Mouse (Mus musculus) monocyte, adult 5-6 weeks (primary cell): ENCODE results near the gene Agap3. TPM values are rescaled to one million over a fixed set of nuclear protein-coding genes. Genes with fewer than 3 reads are reported as not detected.

ENCODE experiments used
- ATAC-seq: fragments of 153-309, 156-312 bp; replicated peaks from 2 replicates; pipeline ENCODE4 v1.8.0; 2017; ENCODE audit warnings: mild to moderate bottlenecking; ENCODE audit not compliant: low TSS enrichment, insufficient number of reproducible peaks, severe bottlenecking, poor library complexity, low FRiP score
- total RNA-seq: library from RNA; stranded (forward); fragments of 200-1000, 200-491, 200-594 nt; gene quantifications from 3 replicates; pipeline ENCODE4 v1.2.3, GENCODE M21; 2017

Gene Agap3
- total RNA-seq, 1 experiment from 2014 or later = 41.8 TPM

DNA sequence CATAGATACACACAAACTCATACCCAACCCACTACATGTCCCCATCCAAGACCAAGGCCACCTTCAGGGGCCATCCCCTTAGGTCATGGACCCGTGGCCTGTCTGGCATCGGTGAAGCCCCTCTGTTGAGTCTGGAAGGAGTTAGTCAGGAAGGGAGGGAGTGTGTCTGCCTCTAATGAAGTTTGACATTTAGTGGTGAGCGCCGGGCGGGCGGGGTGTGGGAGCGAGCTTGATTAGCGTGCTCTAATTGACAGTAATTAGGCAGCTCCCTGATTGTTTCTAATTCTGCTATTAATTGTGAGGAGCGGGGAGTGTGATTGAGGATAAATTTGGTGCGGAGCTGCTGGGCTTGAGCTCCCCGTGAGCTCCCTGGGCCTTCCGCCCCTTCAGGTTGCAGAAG lies 45.5 kb downstream of the Agap3 start:
- ATAC-seq = no peak

DNA sequence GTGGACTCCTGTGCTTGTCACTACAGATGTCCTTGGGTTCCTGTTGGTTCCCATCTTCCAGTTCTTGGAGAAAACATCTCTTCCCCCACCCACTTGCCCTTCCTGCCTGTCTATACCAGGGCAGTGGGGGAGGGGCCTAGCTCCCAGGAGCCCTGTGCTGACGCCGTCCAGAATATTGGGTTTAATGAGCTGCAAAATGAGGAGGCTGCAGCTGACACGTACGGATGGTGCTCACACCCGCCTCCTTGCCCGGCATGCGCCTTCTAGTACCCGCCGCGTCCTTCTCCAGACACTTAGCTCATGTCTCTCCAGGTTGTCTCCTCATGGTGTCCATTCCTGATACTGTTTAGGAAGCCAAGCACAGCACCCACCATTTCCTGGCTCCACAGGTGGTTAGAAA lies 47.1 kb downstream of the Agap3 start:
- no peak for ATAC-seq

DNA sequence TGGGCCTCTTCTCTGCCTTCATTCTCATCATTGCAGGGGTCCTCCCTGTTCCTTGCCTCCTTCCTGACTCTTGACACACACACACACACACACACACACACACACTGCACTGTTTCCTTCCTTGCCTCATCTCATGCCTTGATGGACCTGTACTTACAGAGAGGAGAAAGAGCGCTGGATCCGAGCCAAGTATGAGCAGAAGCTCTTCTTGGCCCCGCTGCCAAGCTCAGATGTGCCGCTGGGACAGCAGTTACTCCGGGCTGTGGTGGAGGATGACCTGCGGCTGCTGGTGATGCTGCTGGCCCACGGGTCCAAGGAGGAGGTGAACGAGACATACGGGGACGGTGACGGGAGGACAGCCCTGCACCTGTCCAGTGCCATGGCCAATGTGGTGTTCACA lies 48.9 kb downstream of the Agap3 start:
- ATAC-seq = no peak

DNA sequence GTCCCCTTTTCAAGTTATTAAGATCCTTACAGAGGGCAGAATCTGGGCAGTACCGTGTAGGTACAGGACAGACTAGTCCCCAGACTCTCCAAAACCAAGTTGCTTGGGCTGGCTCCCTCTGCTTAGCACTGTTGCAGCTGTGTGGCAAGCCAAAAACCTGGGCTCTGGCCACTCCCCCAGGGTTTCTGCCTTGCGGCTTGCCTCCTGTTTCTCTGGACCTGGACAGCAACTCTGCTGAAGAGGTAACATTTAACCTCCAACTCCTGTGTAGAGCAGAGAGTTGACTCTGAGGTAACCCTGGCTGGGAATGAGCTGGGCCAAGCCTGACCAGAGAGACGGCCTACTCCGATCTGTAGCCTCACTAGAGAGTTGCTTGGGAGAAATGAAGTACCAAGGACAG lies 50.8 kb downstream of the Agap3 start:
- no peak for ATAC-seq

DNA sequence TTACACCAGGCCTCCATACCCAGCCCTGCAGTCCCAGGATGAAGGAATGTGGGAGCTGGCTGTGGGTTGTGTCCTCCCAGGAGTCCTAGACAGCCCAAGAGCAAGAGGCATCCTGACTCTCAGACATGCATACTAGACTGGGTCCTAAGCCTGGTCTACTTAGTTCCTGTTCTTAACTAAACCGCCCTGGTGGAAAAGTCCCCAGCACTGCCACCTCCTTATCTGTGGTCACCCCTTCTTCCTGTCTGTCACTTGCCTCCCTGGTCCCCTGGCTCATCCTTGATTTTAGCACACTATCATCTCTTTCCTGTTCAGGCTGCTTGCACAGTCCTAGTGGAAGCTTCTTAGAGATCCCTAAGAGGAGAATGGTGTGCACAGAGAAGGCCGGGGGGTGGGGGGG lies 53.5 kb downstream of the Agap3 start:
- no peak; the same call in 1 of the 2 replicates for ATAC-seq

DNA sequence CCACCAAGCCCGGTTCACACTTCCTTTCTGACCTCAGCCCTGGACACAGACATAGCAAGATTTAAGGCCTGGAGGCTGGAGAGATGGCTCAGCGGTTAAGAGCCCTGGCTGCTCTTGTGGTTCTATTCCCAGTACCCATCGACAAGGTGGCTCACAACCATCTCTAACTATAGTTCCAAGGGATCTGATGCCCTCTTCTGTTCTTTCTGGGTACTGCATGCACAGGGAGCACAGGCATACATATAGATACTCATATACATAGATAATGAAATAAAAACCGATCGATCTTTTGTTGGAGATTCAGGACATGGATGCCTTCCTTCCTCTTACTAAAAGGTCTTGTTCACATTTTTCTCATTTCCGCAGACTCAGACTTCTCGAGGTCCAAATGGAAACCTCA lies 56.4 kb downstream of the Agap3 start:
- ATAC-seq = no peak

DNA sequence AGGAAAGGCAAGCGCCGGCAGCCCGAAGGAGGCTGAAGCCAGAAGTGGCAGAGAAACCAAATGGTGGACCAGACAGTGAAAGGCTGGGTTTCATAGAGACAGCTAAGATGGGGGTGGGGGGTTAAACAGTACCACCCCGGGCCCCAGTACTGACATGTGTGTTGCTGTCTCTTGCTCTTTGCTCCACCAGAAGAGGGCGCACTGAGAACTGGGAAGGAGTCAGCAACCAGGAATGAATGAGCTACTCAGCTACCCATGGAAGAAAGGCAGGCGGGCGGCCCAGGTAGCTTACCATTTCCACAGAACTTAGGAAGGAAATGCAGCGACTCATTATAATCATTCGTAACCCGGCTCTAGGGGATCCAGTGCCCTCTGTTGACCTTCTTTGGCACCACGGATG lies 58.7 kb downstream of the Agap3 start:
- no peak for ATAC-seq

DNA sequence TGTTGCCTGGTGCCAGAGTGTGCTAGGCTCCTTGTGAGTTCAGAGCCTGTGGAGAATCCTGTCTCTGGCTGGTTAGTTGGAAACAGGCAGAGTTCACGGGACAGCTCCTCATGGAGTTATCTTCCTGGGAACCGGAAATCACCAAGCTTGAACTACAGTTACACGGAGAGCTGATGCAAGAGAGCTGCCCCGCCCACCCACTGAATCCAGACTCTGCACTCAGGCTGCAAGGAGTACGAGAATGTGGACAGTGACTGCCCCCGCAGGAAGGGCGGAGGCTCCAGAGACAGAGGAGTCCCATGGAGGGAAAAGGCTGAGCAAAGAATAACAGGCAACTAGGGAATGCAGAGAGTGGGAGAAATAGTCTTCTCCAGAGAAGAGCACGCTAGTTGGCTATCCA lies 60.3 kb downstream of the Agap3 start:
- no peak for ATAC-seq

DNA sequence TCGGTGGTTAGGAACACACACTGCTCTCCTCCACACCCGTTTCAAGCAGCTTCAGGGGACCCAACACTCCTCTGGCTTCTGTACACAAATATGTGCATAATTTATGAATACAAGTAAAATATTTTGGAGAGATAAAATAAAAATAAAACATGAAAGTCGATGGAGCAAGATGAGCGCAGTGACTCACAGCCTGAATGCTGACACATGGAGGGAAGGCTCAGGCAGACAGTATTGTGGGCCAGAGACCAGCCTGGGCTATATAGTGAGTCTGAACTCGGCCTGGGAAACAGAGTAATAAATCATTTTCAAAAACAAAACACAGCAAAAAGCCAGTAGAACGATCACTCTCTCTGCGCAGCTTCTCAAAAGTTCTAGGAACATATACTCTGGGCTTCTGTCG lies 69.4 kb downstream of the Agap3 start:
- no peak for ATAC-seq

DNA sequence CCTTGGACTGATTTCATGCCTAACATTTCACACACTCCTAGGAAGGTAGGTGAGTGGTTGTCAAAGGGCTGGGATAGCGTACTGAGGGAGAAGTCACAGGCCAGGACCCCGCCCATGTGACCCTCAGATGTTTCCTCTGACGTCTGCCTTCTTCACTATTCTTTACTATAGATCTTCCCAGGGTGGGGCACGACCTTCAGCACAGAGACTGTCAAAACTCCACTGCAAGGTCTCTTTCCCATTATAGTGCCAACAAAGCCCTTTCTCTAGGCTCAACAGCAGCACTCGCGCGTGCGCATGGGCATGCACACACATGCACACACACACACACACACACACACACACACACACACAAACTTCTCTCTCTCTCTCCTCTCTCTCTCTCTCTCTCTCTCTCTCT lies 71.8 kb downstream of the Agap3 start:
- no peak for ATAC-seq

DNA sequence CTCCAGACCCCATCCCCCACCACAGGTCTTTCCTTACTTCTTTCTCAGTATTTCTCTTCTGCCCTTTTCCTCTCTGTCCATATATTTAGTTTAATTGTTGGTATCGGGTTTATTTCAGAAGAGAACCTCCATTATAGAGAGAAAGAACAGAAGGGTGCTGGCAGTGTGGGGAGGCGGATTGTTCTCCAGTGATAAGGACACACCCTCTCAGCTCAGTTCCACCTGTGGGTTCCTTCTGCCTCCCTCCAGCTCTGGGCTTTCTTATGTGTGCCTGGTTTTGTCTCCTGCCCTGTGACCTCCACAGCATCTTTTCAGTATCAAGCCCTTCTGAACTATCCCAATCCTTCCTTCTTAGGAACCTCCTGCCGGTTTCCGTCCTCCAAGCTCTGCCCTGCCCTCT lies 72.5 kb downstream of the Agap3 start:
- no peak for ATAC-seq

DNA sequence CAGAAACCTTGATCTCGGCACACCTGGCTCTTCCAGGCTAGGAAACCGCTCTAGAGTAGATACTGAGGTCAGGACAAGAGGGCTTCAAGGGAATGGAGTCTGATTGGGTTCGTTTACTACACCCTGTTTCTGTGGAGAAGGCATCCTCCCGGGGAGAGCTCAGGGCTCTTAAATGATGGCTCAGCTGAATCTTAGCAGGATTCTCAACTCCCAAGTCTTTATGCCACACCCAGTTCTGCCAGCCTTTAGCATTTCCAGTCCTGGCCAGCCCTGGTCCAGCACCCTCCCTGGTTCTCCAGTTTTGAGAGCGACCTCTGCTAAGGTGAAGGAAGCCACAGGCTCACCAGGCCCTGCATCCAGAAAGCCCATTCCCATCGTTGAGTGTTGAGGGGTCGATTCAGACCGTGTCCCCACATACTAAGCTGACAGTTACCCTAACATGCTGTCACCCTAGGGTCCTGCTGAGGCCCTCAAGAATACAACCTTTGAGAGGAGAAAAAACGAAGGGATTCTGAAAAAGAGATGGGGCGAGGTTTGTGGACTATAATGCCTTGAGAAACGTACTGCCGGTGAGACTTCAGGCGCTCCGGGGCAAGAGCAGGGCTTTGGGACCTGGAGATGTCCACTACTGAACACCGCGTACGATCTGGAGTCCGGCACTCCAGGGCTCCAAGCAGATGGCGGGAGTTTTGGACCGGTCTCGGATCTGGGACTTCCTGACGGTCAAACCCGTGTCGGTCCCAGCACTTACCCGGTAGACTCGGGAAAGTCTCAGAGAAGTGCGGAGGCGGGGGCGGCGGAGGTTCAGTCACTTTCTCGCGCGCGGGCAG lies 73.6 kb downstream of the Agap3 start:
- no peak for ATAC-seq

DNA sequence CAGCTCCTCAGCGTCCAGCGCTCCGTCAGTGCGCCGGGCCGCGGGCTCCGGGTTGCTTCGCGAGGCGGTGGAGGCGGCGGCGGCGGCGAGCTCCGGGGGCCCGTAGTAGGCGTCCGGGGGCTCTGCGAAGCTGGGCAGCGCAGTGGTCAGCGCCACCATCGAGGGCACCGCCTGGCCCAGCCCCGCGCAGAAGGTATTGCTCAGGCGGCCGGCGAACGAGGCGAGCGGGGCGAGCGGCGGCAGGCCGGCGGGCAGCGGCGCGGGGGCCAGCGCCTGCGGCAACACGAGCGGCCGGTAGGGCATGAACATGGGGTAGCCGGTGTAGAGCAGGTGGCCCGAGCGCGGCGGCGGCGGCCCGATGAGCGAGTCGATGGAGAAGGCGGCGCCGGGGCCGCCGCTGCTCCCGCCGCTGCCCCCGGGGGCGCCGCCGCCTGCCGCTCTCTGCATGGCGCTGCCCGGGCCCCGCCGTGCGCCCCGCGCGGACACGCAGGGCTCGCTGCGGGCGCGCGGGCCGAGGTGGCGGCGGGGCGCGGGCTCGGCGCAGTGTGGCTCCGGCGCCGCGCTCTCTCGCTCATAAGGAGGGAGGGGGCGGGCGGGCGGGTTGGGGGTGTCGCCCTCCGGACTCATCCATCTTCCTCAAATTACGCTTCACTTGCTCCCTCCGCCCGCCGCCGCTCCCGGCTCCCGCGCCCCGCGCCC lies 74.4 kb downstream of the Agap3 start:
- ATAC-seq = no peak

DNA sequence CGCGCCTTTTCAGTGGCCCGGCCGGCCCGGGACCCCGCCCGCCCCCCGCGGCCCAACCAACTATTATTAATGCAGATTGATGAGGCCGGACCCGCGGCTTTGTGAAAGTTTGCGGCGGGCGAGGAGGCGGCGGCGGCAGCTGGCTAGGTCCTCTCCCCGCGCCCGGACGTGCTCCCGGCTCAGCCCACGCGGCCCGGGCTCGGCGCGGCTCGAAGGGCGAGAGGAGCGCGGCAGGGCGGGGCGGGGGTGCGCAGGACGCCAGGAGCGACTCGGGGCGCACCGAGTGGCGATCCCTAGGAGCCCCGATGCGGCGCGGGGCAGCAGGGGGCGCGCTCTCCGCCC lies 74.9 kb downstream of the Agap3 start, which contains the start of gene Gbx1:
Gbx1 (minus strand) TSS at position 314 of the 342 bp plus-strand sequence.
- no peak for ATAC-seq

DNA sequence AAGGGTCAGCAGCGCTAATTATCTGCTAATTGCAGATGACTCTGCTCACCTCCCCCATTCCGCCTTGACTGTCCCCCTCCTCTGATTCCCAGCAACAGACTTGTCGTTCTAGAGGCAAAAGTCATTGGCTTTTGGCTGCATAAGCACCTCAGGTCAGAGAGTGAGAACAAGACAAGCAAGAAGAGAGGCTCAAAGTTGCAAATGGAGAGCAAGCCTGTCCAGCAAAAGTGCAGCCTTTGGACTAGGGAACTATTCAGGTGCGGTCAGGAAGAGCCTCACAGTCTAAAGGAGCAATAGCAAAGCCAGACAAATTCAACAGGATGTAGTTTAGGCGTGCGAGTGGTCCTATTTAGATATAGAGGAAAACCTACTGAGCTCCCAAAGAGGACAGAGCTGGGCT lies 75.8 kb downstream of the Agap3 start:
- ATAC-seq = no peak

DNA sequence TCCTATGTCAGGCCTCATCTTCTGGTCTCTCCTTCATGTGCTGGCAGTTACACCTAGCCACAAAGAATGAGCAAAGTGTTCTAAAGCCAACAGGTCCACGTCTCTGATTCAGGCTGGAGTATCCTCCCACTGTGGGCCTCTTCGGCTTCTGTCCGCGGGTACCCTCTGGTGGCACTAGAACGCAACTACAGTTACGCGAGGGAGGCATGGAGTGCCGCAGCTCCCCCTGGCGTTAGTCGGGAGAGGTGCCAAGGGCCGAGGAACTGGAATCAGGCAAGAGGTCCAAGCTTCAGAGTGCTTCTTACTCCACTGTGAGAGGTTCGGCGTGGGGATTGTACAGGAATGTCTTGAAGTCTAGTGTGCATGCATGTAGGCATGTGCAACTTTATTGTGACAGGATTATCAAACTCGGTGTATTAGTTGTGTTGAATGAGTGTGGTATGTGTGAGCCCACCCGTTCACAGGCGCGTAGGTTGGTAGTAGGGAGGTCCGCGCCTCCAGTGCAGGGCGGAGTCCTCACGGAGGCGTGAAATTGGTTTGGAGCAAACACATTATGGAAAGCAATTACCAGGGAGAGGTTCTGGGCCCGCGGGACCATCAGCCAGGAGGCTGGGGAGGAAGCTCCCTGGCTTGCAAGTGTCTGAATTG lies 78.2 kb downstream of the Agap3 start:
- peak; percentile 98 for ATAC-seq

DNA sequence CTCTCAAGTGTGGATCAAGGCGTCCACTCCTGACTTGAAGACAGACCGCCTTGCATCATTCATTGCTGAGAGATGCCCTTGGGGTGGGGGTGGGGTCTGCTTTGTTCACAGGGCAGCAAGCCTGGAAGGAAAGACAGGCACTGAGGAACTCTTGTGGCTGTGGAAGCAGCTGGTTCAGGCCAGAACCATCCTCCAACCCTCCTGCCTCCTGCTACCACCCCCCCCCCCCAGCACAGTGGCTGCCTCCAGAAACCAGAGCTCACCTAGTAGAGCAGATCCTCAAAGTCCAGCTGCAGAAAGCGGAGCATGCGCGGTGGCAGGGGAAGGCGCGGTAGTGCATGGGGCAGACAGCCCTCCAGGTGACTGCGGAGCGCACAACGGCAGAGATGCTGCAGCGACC lies 81.4 kb downstream of the Agap3 start:
- no peak for ATAC-seq

DNA sequence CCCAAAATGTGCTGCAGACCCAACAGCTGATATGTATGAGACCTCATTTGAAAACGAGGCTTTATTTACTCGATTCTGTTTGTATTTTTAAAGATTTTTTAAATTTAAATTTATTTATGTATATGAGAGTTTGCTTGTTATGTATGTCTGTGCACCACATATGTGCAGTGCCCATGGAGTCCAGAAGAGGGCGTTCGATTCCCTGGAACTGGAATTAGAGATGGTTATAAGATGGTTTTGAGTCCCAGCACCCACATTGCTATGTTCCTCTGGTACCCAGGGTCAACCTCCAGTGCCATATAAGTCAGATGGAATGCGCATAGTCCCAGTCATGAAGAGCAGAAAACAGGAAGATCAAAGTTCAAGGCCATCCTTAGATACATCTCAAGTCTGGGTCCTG lies 82.3 kb downstream of the Agap3 start:
- no peak for ATAC-seq

DNA sequence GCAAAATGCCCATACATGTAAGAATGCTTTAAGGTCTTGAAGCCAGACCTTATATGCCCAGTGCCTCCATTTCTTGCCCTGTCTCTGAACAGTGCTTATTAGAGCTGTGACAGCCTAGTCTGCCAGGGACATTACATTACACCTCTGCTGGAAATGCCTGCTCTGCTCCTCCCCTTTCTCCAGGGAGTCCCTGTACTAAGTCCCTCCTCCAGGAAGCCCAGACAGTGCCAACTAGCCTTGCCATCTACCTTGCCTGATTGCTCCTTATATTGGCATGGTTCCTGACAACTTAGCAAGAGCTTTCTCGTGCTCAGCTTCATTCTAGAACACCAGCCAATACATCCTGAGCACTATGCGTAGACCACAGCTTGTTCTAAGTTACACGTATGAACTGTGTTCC lies 83.8 kb downstream of the Agap3 start:
- no peak for ATAC-seq

DNA sequence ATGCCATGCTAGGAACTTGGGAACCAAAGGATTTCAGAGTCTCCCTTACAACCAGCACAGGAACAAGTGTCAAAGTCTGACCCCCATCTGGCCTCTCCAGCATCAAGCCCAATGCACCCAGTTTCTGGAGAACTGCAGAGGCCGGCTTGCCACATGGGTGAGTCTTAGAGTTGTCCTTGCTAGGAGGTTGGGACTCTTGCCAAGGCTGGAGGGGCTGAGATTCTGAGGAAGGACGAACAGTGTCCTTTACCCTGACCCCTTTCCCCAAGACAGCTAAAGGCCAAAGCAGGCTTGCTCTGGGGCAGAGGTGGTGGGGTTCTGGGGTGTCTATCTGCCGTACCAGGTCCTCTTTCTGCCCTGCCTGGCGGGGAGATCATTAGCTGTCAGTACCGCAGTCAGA lies 84.5 kb downstream of the Agap3 start:
- ATAC-seq = no peak
